Mouse (Mus musculus) ovary, adult 18-20 months (tissue): ENCODE data around the gene Spaca4.

Experiments
- DNase-seq: peaks from one replicate; pipeline ENCODE4 v3.0.0; 2022; ENCODE audit warnings: low spot score, mixed read lengths

Spaca4 gene

DNA sequence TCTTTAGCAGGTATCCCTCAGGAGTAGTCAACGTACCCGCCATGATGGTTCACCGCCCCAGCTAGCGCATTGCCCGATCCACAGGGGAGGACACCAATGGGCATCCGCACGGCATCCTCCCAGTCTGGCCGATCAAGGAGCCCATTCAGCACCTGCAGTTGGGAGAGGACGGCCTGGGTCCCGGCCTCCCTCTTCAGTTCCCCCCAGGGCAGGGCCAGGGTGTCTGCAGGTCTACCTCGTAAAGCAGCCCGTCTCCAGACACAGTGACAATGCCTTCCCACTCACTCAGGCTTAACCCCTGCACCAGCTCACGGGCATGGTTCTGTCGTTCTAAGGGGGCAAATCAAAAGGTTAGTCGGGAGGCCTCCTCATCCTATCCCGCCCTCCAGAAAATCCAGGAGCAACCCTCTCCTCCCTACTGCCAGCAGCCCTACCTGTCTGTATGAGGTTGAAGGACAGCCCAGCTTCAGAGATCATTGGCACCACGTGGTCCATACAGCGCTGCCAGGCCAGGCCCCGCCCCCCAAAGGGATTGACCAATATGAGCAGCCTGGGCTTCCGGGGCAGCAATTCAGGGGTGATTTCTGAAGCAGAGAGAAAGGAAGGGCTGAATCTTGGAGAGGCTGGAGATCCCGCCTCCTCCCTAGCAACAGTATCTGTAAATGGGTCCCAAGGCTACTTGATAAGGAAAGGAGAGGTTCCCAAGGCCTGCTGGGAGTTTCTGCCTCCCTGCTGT lies 13.4 kb downstream of the Spaca4 start:
- peak; percentile 83 for DNase-seq

DNA sequence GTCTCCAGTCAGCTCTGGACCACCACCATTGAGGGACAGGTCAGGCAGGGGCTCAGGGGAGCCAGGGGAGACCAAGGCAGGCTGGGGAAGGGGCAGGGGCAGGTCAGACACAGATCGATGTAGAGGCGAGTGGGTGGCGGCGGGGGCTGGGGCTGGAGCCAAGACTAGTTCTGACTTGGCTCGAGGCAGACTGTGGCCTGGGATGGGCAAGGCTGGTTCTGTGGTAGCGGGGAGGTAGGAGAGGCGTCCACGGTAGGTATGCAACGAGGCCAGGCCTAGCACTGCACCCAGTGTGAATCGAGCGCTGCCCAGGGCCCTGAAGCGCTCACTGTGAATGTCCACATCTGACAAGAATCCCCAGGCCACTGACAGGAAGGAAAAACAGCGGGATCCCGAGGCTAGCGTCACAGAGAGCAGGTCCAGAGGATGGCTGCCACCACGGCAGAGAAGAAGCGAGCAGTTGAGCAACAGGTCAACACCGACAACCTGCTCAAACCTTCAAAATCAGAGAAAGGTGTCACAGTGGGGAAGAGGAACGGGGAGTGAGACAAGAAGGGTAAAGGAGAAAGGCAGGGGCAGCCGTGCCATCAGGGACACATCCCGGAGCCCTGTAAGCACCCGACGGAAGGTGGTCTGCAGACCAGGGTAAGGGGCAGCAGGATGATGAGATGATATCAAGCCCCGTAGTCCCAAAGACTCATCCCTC lies 14.1 kb downstream of the Spaca4 start:
- DNase-seq = no peak

DNA sequence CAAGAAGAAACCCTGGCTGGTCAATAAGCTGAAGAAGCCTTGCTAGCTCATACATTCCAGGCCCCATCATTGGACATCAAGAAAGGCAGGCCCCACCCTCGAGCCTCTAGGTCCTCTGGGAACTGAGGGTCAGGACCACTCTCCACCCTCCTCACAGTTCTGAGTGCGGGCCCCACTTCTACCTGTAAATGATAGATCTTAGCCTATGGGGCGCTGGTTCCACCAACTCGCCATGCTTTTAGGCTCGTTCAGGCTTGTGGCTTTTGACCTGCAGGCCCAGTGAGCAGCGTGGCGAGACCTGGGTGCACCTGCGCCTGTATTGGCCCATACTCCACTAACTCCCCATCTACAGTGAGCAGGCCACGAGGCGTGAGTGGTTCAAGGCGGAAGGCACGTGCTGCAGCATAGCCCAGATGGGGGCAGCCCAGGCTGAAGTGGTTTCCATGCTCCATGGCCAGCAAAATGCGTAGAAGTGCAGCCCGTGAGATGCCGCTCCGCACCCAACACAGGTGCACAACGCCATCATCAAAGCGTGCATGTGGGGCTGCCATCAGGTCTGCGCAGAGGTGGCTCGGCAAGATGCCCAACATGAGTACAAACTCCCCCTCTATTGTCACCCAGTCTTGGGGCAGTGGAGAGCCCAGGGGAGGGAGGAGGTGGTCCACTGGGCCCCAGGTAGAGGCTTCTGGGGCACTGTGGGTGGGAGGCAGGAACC lies 15.0 kb downstream of the Spaca4 start:
- DNase-seq = no peak

DNA sequence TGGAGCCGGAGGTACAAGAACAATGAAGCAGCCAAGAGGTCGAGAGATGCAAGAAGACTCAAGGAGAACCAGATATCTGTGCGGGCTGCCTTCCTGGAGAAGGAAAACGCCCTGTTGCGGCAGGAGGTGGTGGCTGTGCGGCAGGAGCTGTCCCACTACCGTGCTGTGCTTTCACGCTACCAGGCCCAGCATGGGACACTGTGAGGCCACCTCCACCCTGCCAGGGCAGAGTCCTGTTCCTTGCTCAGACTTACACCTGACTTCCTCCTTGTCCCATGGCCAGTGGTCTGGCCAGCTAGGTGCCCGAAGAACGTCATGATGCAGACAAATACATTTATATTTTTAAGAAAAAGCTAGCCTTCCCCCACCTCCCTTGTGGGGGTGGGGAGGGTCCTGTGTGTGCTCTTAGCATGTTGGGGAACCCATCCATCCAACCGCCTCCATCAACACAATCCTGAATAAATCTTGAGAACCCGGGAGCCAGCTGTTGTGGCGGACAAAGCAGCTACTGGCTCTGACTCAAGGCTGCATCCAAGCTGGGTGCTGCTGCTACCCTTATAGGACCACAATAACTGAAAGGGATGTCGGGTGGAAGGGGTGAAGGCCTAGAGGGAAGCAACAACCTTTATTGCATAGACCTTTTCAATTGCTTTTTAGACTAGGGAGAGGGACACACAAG lies 15.8 kb downstream of the Spaca4 start:
- DNase-seq = no peak

DNA sequence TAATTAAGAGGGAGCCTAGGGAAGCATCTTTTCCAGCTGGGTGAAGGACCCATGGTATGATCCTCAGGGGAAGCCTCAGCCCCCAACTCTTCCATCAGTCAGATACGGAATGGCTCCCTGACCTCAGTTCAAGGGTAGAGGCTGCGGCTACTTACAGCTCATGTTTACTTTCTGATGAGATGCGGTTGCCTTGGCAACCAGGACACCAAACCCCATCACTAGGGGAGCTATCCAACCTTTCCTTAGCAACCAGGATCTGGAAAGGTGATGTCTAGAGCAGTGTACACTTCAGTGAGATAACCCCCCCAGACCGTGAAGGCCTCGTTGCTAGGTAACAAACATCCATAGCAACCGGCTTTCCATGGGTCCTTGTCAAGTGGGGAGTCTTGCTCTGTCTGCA lies 16.6 kb downstream of the Spaca4 start:
- no peak for DNase-seq

DNA sequence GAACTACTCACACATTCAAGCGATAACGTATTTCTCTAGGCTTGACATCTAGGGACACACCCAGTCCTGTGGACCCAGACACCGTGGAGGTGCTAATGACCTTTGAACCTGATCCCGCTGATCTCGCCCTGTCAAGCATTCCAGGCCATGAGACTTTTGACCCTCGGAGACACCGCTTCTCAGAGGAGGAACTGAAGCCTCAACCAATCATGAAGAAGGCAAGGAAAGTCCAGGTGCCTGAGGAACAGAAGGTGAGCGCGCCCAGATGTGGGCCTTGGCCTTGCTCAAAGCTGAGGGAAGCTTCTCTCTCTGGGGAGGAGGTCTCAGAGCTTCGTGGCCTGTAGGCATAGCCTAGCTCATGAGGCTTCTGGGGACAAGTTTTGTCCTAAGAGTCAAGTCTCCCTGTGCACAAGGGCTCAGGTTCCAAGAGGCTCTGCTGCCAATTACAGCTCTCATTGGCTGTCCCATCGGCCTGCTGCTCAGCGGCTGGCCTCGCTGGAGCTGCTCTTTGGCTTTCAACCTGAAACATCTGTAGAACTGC lies 17.3 kb downstream of the Spaca4 start:
- DNase-seq = no peak

DNA sequence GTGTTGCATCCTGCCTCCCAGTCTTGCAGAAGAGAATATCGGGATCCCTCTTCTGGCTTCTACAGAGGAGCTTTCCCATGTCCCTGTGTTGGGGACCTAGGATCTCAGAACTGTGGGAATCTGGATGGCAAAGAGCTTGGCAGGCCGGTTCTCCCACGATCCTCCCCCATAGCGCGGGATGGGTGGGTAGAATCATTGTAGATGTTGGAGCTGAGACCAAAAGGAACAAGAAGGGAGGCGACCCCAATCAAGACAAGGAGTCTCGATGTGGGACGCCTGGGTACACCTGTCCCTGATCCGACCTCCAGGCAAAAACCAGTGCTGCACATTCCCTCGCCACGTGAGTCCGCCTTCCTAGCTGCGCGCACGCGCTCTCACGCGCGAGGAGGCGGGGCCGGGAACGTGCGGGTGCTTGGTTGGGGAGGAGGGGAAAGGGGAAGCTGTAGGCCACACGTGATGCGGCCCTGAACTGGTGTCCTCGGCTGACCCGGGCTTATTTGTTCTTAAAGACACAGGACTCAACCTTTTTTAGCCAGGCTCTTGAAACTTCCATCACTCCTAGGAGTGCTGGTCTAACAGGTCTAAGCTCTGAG lies 18.1 kb downstream of the Spaca4 start:
- DNase-seq = peak; percentile 94

DNA sequence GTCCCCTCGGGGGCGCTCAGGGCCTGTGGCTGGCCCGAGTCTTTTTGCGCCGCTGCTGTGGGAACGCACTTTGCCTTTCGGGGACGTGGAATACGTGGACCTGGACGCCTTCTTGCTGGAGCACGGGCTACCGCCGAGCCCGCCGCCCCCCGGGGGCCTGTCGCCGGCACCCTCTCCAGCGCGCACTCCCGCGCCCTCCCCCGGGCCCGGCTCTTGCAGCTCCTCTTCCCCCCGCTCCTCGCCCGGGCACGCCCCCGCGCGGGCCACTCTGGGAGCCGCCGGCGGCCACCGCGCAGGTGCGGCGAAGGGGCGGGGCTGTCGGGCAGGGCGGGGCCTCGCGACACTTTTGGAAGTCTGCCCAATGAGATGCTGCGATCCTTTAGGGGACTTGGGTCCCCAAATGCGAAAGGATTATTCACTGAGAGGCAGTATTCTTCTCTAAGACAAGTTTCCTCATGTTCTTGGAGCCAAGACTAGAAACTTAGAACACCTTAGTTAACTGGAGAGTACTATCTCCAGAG lies 18.8 kb downstream of the Spaca4 start:
- peak; percentile 86 for DNase-seq

DNA sequence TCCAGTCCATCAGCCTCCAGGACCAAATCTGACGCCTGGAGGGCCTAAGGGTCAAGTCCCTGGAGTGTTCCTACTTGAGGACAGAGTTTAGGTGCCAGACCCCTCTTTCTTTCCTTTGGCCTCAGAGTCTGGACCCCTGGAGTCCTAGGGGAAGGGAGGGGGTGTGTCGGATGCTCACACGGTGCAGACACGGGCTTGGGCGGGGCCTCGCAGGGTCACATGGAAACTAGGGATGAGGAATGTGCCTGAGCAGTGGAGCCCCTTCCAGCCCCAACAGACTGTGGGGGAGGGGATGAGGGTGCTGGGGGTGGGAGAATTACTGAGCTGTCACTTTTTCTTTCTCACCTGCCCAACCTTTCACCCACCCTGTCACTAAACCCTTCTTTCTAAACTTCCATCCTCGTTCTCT lies 19.7 kb downstream of the Spaca4 start:
- DNase-seq = peak; percentile 77

DNA sequence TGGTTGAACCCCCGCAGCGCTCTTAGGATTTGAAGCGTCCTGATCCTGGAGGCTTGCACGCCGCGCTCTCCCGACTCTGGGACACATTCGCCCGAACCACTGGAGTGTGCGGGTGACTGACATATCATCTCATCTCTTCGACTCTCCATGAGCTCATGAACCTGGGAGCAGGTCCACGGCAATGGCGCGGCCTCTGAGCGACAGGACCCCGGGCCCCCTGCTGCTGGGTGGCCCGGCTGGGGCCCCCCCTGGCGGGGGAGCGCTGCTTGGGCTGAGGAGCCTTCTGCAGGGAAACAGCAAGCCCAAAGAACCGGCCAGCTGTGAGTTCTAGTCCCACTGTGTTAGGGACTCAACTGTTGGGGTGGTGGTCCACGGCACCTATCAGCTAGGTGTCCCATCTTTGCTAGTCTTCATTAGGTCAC lies 20.2 kb downstream of the Spaca4 start:
- DNase-seq = no peak

DNA sequence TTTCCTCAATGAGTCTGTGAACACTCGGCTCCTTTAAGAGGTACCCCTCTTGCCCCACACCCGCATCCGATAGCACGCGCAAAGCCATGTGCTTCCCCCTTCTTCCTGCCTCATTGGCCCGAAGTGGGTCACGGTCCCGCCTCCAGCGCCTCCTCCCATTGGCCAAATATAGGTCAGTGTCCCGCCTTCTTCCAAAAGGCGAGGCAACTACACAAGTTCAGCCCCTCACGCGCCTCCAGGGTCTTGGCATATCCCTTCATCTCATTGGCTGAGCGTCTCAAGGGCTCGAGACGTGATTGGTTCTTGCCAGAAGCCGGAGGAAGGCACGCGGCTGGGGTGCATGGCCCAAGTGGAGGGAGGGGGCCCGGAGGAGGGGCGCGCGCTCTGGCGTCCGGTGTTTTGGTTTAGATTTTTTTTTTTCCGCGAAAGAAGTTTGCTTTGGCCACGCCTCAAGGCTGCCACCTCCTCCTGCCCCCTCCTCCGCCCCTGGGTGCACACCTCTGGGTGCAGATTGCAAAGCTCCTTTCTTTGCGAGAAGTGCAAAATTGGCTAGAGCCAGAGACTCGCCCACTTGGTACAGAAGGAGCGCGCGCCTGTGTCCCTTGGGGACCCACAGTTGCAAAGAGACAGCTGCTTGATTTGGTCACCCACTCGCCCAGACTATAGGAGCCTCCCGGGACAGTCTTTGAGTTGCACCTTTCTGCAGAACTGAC lies 20.7 kb downstream of the Spaca4 start, which contains the start of gene Dbp:
Gene Dbp (plus strand): TSS at position 359 of the 713 bp plus-strand sequence.
- DNase-seq = peak; percentile 100

DNA sequence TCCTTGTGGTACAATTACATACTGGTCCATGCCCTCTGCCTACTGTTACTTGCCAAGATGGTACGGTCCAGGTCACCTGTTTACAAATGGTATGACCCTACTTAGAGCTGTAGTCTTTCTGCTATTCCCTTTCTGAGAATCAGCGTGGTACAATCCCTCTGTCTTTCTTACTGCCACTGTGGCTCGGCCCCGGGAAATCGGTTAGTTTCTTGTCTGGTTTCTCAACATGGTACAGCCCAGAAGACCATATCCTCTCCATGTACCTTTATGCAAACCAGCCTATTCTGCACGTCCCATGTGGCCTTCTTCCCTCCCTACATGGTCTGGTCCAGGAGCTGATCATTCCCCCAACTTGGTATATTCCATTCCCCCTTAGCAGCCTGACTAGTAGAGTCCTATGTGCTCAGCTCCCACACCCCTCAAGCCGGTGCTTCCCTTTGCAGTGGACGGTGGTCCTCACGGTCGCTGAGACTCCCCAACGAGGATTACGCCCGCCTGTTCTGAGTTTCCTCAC lies 21.5 kb downstream of the Spaca4 start:
- DNase-seq = no peak

DNA sequence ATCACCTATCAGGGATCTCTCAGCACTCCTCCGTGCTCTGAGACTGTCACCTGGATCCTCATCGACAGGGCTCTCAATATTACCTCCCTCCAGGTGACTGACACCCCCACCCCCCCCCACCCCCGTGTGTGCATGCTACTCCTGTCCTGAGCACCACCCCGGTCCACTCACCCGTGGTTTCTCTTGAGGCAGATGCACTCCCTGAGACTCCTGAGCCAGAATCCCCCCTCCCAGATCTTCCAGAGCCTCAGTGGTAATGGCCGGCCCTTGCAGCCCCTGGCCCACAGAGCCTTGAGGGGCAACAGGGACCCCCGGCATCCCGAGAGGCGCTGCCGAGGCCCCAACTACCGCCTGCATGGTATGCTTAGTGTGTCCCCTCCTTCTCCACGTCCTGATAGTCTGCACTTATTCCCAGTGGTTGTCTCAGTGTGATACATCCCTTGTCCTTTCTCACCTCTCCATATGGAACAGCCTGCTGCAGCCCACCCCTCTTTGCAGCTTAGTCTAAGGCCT lies 22.0 kb downstream of the Spaca4 start:
- DNase-seq = no peak

DNA sequence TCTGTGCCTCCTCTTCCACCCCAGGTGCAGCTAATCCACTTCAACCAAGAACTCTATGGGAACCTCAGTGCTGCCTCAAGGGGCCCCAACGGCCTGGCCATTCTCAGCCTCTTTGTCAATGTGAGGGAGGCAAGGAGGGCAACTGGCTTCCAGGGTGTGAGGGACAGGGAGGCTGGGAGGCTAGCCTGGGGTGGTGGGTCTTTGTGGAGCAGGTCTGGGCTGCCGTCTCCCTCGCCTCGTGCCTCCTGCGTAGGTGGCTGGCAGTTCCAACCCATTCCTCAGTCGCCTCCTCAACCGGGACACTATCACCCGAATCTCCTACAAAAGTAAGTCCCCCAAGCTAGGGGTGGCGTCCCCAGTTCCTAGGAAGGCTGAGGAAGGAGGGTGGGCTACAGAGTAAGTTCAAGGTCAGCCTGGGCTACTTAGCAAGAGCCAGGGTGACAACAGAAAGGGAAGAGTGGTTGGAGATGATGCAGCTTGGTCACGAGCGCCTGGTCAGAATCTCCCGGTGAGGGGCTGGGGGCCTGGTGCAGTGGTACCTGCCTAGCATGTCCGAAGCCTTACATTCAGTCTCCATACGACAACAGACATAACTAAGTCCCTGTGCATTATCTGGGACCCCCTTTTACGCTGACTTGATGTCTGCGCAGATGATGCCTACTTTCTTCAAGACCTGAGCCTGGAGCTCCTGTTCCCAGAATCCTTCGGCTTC lies 22.6 kb downstream of the Spaca4 start:
- DNase-seq = no peak

DNA sequence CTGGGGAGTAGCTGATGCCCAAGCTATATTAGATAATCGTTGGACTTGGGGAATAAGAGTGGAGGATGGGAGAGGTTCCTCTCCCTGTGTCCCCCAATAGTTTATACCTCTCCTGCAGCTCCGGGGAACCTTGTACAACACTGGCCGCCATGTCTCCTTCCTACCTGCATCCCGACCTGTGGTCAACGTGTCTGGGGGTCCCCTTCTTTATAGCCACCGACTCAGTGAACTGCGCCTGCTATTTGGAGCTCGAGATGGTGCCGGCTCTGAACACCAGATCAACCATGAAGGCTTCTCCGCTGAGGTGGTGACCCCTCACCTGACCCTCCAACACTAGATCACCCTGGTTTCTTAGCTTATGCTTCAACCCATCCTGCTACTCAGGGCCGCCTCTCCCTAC lies 23.3 kb downstream of the Spaca4 start:
- DNase-seq = no peak

DNA sequence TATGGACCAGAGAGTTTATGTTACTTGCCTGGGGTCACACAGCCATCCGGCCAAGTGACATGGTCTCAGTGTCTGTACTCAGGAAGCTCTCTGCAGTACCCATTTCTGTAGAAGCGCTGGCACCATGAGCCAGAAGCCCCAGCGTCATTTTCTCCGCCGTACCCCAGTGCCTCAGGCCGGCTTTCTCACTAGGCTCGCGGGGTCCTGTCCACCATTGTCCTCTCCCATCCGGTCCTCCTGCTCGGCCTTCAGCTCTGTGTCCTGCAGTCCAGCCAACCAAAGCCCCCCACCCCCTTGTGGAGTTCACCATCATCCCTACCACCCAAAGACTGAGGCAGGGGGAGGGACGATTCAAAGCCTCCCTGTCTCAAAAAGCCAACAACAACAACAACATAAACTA lies 24.0 kb downstream of the Spaca4 start:
- no peak for DNase-seq

DNA sequence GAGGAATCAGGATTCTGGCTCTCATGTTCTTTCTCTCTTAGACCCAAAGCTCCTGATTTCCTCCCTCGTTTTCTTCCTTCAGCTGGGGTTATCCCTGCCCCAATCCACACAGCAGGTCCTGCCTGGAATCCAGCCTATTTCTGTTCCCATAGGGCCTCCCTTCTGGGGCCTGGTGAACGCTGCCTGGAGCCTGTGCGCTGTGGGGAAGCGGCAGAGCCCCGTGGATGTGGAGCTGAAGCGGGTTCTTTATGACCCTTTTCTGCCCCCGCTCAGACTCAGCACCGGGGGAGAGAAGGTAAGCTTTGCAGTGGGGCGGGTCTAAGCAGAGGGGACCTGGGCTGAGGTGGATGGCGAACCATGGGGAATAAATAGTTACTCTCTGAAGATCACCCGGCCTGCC lies 24.5 kb downstream of the Spaca4 start:
- no peak for DNase-seq

DNA sequence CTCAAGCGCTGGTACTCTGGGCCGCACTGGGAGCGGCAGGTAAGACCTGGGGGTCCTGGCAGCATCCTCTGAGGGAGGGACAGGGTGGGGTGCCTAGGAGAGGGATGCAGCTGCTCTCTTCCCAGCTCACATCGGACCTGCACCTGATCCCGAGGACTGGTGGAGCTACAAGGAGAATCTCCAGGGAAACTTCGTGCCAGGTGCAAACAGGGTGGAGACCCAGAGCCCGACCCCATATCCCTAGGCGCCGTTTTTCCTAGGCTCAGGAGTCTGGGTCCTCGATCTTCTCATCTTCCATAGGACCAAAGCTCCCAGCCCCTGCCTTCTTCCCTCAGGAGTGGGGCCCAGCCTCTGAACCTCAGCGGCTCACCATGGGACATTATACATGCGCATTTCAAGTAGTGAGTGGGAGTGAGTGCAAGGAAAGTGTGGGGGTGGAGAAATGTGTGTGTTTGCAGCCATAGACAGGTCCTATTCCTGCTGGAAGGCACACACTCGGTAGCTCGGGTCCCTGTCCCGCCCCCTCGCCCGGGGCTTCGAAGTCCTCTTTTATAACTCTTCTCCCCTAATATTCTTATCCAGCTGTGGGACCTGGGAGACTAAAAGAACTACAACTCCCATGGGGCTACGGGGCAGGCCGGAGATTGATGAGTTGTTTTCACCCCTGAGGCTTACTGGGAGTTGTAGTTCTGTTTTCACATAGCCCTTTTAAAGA lies 25.2 kb downstream of the Spaca4 start:
- no peak for DNase-seq

DNA sequence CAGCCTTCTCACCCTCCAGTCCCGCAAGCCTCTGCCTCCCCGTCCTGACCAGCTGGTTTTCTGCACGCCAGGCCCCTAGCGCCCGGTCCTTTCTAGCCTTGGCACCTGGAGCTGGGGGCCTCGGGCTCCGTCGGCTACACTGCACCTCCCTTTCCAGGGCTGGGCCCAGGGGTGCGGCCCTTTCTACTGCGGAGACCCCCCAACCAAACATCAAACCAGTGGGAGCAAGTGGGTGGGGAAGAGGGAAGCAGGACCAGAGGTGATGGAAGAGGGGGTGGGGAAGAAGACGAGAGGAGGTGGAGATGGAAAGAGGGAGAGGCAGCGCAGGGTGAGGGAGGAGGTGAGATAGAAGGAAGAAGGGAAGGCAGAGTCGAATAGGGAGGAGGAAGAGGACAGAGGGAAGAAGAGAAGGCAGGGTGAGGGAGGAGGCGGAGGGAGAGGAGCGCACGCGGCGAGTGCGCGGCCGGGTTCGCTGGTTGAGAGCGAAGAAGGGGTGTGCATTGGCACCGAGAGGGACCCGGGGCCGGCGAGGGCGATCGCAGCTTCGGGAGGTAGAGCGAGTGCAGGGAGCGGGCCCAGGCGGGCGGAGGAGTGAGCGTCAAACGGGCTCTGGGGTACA lies 26.0 kb downstream of the Spaca4 start, which contains the start of gene Car11:
Gene Car11 (plus strand): TSS at position 321 of the 619 bp plus-strand sequence.
- no peak for DNase-seq
